Mouse (Mus musculus) myocyte (in vitro differentiated cells): Measurements from ENCODE around the gene Rpl41. TPM values are rescaled to one million over a fixed set of nuclear protein-coding genes. Genes with fewer than 3 reads are reported as not detected.
A peak's percentile ranks its signal among the peaks of the same experiment; 100 is the strongest.
"Not testable (repeated sequence)": the region's sequence is repeated elsewhere in the genome, so short reads cannot be mapped to it uniquely, and the experiment has no call there.

Experiments used
- H3K27me3 ChIP-seq: one replicate; pipeline ENCODE4 v1.6.1; 2011; ENCODE audit not compliant: control insufficient read depth, insufficient read depth, insufficient read length
- H3K36me3 ChIP-seq: one replicate; pipeline ENCODE4 v1.6.1; 2011; ENCODE audit not compliant: control insufficient read depth, insufficient read depth
- H3K4me2 ChIP-seq: one replicate; pipeline ENCODE4 v1.6.1; 2011; ENCODE audit warnings: low read depth, control low read depth
- H3K4me3 ChIP-seq: one replicate; pipeline ENCODE4 v1.5.1; 2011; ENCODE audit warnings: mild to moderate bottlenecking, control low read depth, moderate library complexity
- H3K79me2 ChIP-seq: one replicate; pipeline ENCODE4 v1.6.1; 2011; ENCODE audit not compliant: control insufficient read depth, insufficient read depth
- H3ac ChIP-seq: one replicate; pipeline ENCODE4 v1.6.1; 2011; ENCODE audit not compliant: control insufficient read depth, insufficient read length
- CEBPB ChIP-seq: IDR thresholded peaks from 2 replicates; pipeline ENCODE4 v1.6.1; 2011; ENCODE audit warnings: mild to moderate bottlenecking, moderate library complexity; ENCODE audit not compliant: poor library complexity, insufficient read depth, severe bottlenecking
- E2F4 ChIP-seq: IDR thresholded peaks from one replicate; pipeline ENCODE4 v1.6.1; 2011; ENCODE audit warnings: mild to moderate bottlenecking, control low read depth, moderate library complexity; ENCODE audit not compliant: insufficient read depth
- MAX ChIP-seq: IDR thresholded peaks from one replicate; pipeline ENCODE4 v1.6.1; 2011; ENCODE audit warnings: low read depth, mild to moderate bottlenecking, control low read depth
- MYOD1 ChIP-seq, 3 experiments: IDR thresholded peaks; one replicate each; pipeline ENCODE4 v1.6.1; 2011; ENCODE audit warnings: control low read depth in 2 of 3, low read depth in 2 of 3, mild to moderate bottlenecking in 2 of 3, moderate library complexity in 1 of 3; ENCODE audit not compliant: insufficient read length in 2 of 3, control insufficient read depth in 1 of 3
- MYOG ChIP-seq, 3 experiments: IDR thresholded peaks; one replicate each; pipeline ENCODE4 v1.6.1; 2011; ENCODE audit warnings: control low read depth in 2 of 3, low read depth in 2 of 3, mild to moderate bottlenecking in 2 of 3; ENCODE audit not compliant: insufficient read length in 2 of 3, control insufficient read depth in 1 of 3, insufficient read depth in 1 of 3
- POLR2A ChIP-seq: IDR thresholded peaks from one replicate; pipeline ENCODE4 v1.6.1; 2011; ENCODE audit warnings: low read depth, mild to moderate bottlenecking, control low read depth, moderate library complexity; ENCODE audit not compliant: insufficient read length
- POLR2AphosphoS2 ChIP-seq: IDR thresholded peaks from one replicate; pipeline ENCODE4 v1.6.1; 2011; ENCODE audit warnings: low read depth, control low read depth; ENCODE audit not compliant: insufficient read length
- REST ChIP-seq: IDR thresholded peaks from one replicate; pipeline ENCODE4 v1.6.1; 2011; ENCODE audit warnings: mild to moderate bottlenecking, control low read depth, moderate library complexity; ENCODE audit not compliant: insufficient read depth, insufficient read length
- SRF ChIP-seq: IDR thresholded peaks from one replicate; pipeline ENCODE4 v1.6.1; 2011; ENCODE audit warnings: low read depth; ENCODE audit not compliant: control insufficient read depth, insufficient read length
- TCF12 ChIP-seq: IDR thresholded peaks from one replicate; pipeline ENCODE4 v1.6.1; 2011; ENCODE audit warnings: mild to moderate bottlenecking, control low read depth; ENCODE audit not compliant: poor library complexity, insufficient read depth, severe bottlenecking
- TCF3 ChIP-seq: IDR thresholded peaks from one replicate; pipeline ENCODE4 v1.6.1; 2011; ENCODE audit warnings: low read depth, control low read depth; ENCODE audit not compliant: insufficient read length
- USF1 ChIP-seq: IDR thresholded peaks from one replicate; pipeline ENCODE4 v1.6.1; 2011; ENCODE audit warnings: low read depth, mild to moderate bottlenecking, control low read depth, moderate library complexity
- polyA plus RNA-seq: library from polyadenylated mRNA; unstranded; fragments of >200 nt; fragmentation: generic; extraction: Trizol; gene quantifications from one replicate; pipeline ENCODE4 v1.2.1, GENCODE M21; 2012; ENCODE audit warnings: missing spikeins

Gene Rpl41
- polyA plus RNA-seq, 1 experiment: 12,553 TPM

- Histone ChIP-seq H3K4me3 (no peak overlapping the region), H3K4me2 (no peak overlapping the region), H3K36me3 (peaks cover 43% of the 10 kb centered on the region), H3K27me3 (no peaks in the 10 kb centered on the region), H3ac (no peak overlapping the region), H3K79me2 (no peaks in the 10 kb centered on the region)
- TF ChIP-seq POLR2A (no peak), TCF12 (no peak), E2F4 (no peak), USF1 (no peak), CEBPB (no peak), POLR2AphosphoS2 (no peak), REST (no peak), MYOG (IDR thresholded peaks at IDR 0.05; ENCODE audit: control insufficient read depth in 1 of 3, insufficient read depth in 1 of 3, insufficient read length in 2 of 3, low read depth in 2 of 3) (no peak)
Observed at GRCm38 (mm10) chr10:128510301-128510700, 38.8 kb downstream of the Rpl41 start.

- no peak for TF ChIP-seq MYOD1 (IDR thresholded peaks at IDR 0.05; ENCODE audit: control insufficient read depth in 1 of 3, insufficient read length in 2 of 3, low read depth in 2 of 3)
- no peak for TF ChIP-seq REST
- TF ChIP-seq E2F4: no peak
- TF ChIP-seq POLR2AphosphoS2: no peak
- TF ChIP-seq POLR2A: no peak
- no peak for TF ChIP-seq USF1
- no peak for TF ChIP-seq CEBPB
- no peak for TF ChIP-seq MAX
- TF ChIP-seq TCF3: no peak
- no peak for TF ChIP-seq MYOG (IDR thresholded peaks at IDR 0.05; ENCODE audit: control insufficient read depth in 1 of 3, insufficient read depth in 1 of 3, insufficient read length in 2 of 3, low read depth in 2 of 3)
- TF ChIP-seq SRF: no peak
- no peak for TF ChIP-seq TCF12
- Histone ChIP-seq H3K4me3 (no peak overlapping the region), H3K27me3 (no peaks in the 10 kb centered on the region), H3K4me2 (no peak overlapping the region), H3ac (no peak overlapping the region), H3K36me3 (peaks cover 38% of the 10 kb centered on the region), H3K79me2 (no peaks in the 10 kb centered on the region)
Observed at GRCm38 (mm10) chr10:128509831-128510230, 39.3 kb downstream of the Rpl41 start.

- Histone ChIP-seq H3K4me2 (no peak overlapping the region), H3K36me3 (peaks cover 38% of the 10 kb centered on the region), H3K4me3 (no peak overlapping the region), H3ac (no peak overlapping the region), H3K79me2 (no peaks in the 10 kb centered on the region), H3K27me3 (no peaks in the 10 kb centered on the region)
- TF ChIP-seq SRF (no peak), POLR2AphosphoS2 (peak; percentile 74)
Observed at GRCm38 (mm10) chr10:128509203-128509602, 39.9 kb downstream of the Rpl41 start.

- Histone ChIP-seq H3K36me3 (peaks cover 28% of the 10 kb centered on the region), H3ac (no peak overlapping the region), H3K4me2 (no peak overlapping the region), H3K4me3 (no peak overlapping the region), H3K79me2 (no peaks in the 10 kb centered on the region), H3K27me3 (no peaks in the 10 kb centered on the region)
- TF ChIP-seq MYOG (IDR thresholded peaks at IDR 0.05; ENCODE audit: control insufficient read depth in 1 of 3, insufficient read depth in 1 of 3, insufficient read length in 2 of 3, low read depth in 2 of 3): no peak
- no peak for TF ChIP-seq POLR2AphosphoS2
- TF ChIP-seq USF1: no peak
- TF ChIP-seq CEBPB: no peak
- no peak for TF ChIP-seq MYOD1 (IDR thresholded peaks at IDR 0.05; ENCODE audit: control insufficient read depth in 1 of 3, insufficient read length in 2 of 3, low read depth in 2 of 3)
- no peak for TF ChIP-seq POLR2A
- TF ChIP-seq MAX: no peak
- TF ChIP-seq TCF3: no peak
- no peak for TF ChIP-seq E2F4
- TF ChIP-seq TCF12: no peak
- no peak for TF ChIP-seq REST
Observed at GRCm38 (mm10) chr10:128508260-128508659, 40.8 kb downstream of the Rpl41 start.

GRCm38 (mm10) chr10:128505974-128506373 lies 43.1 kb downstream of the Rpl41 start:
- no peak for TF ChIP-seq SRF
- no peak for TF ChIP-seq E2F4
- no peak for TF ChIP-seq MYOD1 (IDR thresholded peaks at IDR 0.05; ENCODE audit: control insufficient read depth in 1 of 3, insufficient read length in 2 of 3, low read depth in 2 of 3)
- TF ChIP-seq MAX: no peak
- no peak for TF ChIP-seq POLR2AphosphoS2
- TF ChIP-seq TCF12: no peak
- TF ChIP-seq MYOG (IDR thresholded peaks at IDR 0.05; ENCODE audit: control insufficient read depth in 1 of 3, insufficient read depth in 1 of 3, insufficient read length in 2 of 3, low read depth in 2 of 3): no peak
- TF ChIP-seq REST: no peak
- no peak for TF ChIP-seq CEBPB
- no peak for TF ChIP-seq TCF3
- TF ChIP-seq POLR2A: no peak
- TF ChIP-seq USF1: no peak

GRCm38 (mm10) chr10:128505371-128505667 lies 43.8 kb downstream of the Rpl41 start:
- not testable (repeated sequence) for H3K4me3 ChIP-seq, H3K27me3 ChIP-seq, H3K4me2 ChIP-seq, H3ac ChIP-seq, H3K79me2 ChIP-seq
- peaks cover 13% of the 10 kb centered on the region for H3K36me3 ChIP-seq

More at GRCm38 (mm10) chr10:128505974-128506373, 43.1 kb downstream of the Rpl41 start:
- H3K36me3 ChIP-seq: peaks cover 19% of the 10 kb centered on the region
- no peak overlapping the region for H3K4me3 ChIP-seq
- no peaks in the 10 kb centered on the region for H3K27me3 ChIP-seq
- H3K4me2 ChIP-seq: no peak overlapping the region
- no peaks in the 10 kb centered on the region for H3K79me2 ChIP-seq
- no peak overlapping the region for H3ac ChIP-seq
